Mouse (Mus musculus) neutrophil, adult 5-6 weeks (primary cell): ENCODE measurements at regions not wholly inside any gene's neighbourhood (a gene's known extent, or its start where the extent isn't known, plus 50 kb on each side); places are given as distances from the start of the nearest gene placed in this dataset.

Experiments
- ATAC-seq: fragments of 151-379, 151-347 bp; 2 replicates; pipeline ENCODE4 v1.8.0; 2017; ENCODE audit warnings: mild to moderate bottlenecking, moderate TSS enrichment; ENCODE audit not compliant: insufficient number of reproducible peaks, poor library complexity, low FRiP score, severe bottlenecking; ENCODE audit errors: extremely low read depth

DNA sequence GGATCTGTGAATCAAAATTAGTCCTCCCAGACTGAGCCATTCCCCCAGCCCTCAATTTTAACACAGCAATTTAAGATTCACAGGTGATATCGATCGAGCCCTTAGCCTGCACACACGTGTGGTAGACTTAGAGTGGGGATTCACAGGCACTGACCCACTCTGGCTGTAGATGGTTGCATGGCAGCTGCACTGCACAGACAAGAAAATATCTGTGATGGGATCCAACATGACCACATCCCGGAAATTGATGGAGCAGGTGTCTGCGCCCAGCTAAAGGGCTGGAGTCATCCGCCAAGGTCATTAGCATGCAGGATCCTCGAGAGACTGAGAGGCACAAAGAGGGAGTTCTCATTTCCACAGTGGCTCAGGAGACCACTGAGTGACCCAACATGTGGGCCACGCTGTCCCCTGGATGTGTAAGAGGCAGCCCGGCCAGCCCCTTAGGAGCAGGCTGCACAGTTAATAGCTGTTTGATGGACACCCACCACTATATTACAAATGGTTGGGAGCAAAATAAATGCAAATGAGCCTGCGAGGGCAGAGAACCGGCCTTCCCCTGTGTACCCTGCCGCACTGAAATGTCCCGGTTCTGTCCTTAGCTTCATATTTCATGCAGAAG lies 221.4 kb upstream of the Kazn start:
- no peak for ATAC-seq

GRCm38 (mm10) chr4:142452614-142453013 lies 213.4 kb upstream of the Kazn start:
- no peak for ATAC-seq

DNA sequence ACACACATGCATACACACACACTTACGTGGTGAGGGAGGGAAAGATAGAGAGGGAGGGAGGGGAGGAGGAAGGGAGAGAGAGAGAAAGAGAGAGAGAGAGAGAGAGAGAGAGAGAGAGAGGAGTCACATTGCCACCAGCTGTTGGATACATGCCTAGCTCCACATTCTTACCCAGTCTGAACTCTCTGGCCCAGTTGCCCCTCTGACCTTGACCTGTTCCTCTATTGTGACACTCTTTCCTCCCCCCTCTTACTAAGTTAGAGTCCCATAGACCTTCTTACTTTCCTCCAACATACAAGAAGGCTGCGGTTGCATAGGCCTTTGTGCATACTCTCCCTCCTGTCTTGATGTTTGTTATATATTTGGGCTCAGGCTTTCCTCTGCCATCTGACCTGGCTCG lies 211.7 kb upstream of the Kazn start:
- no peak for ATAC-seq

DNA sequence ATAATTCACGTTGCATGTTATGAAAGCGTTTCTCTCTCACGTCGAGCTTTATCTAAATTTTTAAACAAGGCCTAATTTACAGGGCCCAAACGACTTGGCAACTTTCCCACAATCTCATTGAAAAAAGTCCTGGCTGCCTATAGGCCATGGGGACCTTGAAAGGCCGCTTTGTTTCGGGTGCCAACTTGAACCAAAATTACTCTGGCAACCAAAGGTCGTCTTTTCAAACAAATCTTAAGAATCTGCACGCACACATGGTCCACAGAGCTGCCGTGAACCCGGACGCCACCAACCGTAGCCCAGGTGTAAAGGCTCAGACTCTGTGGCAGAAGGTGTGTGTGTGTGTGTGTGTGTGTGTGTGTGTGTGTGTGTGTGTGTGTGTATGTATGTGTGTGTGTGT lies 210.5 kb upstream of the Kazn start:
- no peak for ATAC-seq

DNA sequence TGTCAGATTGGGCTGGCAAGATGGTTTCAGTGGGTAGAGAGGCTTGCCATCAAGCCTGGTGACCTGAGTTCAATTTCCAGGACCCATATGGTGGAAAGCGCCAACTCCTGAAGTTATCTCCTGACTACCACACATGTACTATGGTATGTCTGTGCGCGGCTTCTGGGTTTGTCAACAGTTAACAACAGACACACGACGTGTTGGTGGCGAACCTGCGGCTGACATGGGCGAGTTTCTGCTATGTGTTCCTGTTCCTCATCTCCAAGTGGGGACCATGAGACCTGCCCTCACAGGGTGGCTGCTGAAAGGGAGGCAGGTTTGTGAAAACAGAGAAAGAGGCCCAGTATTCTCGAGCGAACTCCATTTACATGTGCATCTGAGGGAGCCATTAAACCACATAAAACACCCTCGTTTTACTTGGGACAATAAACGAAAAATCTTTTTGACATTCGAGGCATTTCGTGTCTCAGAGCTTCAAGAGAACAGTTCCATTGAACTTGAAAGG lies 210.0 kb upstream of the Kazn start:
- ATAC-seq: no peak

- ATAC-seq: no peak
These were observed 208.3 kb upstream of the Kazn start for GRCm38 (mm10) chr4:142447529-142447928.

DNA sequence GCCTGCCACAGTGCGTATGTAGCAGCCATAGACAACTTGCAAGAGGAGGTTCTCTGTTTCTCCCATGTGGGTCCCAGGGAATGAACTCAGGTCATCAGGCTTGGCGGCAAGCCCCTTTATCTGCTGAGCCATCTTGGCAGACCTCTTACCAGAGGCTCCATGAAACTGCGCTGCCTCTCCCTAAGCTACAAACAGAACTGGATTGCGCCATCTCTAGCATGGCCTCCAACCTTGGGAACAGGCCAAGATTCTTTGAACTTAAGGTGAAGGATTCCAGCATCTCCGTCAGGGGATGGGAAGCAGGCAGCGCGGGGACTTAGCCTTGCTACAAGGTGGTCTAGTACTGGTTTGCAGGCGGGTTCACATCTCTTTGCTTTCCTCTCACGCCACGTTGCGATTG lies 201.8 kb upstream of the Kazn start:
- no peak for ATAC-seq

DNA sequence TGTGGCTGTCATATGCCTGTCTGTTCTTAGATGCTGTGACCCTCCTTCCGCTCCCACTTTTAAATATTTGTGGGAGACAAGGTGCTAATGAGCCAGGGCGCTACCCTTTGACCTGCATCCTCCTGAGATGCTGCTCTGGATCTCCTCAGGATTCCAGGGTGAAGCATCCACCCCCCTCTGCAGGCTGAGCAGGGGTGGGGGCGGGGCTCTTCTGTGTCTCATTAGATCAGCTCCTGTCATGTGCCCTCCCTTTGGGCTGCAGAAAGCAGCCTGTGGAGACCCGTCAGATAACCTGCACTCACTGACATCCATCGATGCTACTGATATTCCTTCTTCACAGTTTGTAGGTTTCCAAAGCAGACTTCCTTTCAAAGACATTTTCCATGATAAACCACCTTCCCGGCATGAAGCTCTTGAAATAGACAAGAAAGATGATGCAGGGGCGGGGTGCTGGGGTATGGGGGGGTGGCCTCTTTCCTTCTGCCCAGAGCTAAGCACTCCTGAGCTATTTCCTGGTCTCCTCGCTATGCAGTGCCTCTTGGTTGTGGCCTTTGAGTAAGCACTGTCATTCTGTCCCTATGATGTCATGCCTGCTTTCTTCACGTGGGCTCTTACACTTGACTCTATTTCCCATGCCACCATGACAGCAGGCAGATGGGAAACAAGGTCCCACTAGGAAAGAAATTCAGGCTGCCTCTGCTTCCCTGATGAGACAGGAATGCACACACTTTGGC lies 200.4 kb upstream of the Kazn start:
- no peak for ATAC-seq

DNA sequence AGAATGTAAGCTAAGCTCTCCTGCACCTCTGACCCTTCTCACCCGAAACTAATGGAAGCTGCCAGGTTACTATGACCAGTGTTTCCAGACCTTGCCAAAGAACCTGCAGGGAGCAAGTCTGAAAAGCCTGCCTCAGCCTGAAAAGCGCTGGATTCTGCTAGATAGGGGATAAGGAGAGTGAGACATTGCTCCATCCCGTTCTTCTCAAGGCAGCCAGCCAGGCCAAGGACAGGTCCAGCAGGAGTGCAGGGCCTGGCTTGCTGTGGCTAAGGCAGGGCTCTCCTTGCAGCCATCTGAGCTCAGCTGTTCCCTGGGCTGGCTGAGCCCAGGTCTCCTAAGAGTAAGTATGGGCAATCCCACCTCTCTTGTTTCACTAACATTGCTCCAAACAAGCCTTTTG lies 185.4 kb upstream of the Kazn start:
- no peak for ATAC-seq

DNA sequence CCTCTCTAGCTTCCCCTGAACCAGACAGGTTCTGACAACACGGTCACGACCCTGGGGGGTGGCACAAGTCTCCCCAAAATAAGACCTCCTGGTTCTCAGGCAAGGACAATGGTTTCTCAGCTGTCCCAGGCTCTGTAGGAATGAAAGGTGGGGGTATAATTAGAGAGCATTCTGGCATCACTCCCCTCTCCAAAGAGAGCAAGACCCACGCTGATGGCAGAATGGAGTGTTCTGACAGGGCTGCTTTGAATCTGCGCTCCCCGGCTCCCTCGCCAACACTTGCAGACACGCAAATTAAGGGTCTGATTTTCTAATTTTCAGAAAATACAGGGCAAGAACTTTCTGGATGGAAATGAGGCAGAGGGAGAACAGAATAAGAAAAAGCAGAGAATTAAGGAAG lies 181.2 kb upstream of the Kazn start:
- ATAC-seq: no peak

DNA sequence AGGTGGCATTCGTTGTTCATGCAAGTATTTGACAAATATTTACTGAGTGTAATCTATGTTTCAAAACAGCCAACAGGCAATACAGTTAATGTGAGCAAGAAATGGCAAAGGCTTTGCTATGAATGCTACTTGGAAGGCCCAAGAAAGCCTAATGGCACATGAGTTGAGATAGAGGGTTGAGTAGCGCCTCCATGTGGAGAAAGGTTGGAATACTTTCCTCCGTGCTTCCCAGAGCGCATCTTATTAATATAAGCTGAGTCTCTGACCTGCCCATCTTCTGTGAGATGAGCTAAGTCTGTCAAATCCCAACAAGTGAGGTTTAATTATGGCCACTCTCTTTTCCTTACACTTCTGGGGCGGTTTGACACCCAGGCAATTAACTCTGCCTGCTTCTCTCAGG lies 175.7 kb upstream of the Kazn start:
- ATAC-seq: no peak

DNA sequence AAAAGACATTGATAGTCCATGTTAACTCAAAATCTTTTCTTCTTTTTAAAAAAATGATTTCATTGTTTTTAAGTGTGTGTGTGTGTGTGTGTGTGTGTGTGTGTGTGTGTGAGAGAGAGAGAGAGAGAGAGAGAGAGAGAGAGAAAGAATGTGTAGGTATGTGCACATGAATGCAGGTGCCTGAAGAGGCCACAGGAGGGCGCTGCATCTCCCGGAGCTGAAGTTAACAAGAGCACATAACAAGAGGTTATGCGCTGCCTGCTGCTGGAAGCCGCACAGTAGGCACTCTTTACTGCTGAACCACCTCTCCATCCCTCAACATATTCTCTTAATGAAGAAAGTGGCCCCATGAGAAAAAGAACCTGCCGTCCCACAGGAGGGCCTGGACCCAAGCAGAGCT lies 172.6 kb upstream of the Kazn start:
- ATAC-seq: no peak

- no peak for ATAC-seq
These were observed 171.7 kb upstream of the Kazn start for GRCm38 (mm10) chr4:142410596-142411573.

GRCm38 (mm10) chr4:142397858-142398257 lies 158.7 kb upstream of the Kazn start:
- no peak for ATAC-seq

DNA sequence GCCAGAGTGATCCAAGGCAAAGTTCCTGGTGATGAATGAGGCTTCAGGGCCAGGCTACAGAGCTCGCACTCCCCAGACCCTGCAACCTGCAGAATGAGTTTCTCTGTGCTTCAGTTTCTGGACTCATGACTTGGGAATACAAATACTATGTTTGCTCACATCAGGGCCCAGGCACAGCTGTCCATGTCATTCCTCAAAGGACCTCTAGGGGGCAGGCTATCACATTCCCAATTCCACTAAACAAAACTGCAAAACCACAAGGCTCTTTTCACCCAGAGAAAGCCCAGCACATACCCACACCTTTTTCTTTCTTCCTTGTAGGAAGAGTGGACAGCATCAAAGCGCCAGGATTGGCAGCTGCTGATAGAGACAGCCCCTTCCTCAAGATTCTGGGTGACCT lies 153.7 kb upstream of the Kazn start:
- no peak for ATAC-seq

DNA sequence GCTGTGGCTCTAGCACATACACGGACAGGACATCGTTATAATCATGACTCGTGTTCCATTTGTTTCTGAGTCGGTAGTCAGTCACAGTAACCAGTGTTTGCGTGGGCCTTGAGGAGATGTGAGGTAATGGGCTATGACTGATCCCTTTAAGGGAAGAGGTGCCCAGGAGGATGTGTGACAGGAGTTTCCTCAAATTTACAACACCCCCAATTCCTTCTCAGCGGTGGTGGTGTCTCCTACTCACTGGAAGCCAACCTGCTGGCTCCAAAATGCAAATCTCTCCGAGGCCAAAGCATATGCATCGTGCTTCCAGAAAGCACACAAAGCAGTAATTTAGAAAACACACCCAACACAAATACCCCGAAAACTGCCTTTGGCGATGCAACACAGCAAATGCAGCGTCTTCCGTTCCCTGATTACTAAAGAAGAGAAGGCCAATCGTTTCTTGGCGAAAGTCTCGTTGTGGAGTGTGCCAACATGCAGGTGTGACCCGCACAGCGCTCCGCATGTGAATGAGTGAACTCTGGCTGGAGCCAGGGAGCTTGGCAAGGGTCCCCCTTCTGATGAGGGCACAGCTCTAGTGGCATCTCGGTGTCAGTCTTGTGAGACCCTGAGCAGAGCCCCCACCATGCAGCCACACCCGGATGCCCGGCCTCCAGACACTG lies 151.5 kb upstream of the Kazn start:
- no peak for ATAC-seq

DNA sequence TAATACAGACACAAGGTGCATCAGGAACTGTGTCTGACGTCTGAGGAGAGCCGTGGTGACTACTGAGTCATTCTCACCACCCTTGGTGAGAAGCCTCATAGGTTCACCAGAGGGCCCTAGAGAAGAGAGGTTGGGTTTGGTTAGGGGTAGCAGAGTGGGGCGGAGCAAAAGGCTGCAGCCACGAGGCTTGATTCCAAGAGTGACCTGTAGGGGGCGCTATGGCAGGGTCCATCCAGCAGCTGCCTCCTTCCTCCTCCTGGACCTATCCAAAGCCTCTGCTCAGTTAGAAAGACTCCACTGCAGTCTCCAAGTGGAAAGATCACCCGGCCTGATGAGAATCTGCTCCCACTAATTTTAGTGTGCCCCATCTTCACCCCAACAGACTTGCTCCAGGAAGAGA lies 149.3 kb upstream of the Kazn start:
- ATAC-seq: no peak

- ATAC-seq: no peak
These were observed 142.0 kb upstream of the Kazn start for GRCm38 (mm10) chr4:142381168-142381567.

GRCm38 (mm10) chr4:142378452-142378851 lies 139.3 kb upstream of the Kazn start:
- no peak for ATAC-seq
